Mouse (Mus musculus) adrenal gland, adult 8-10 months (tissue): Measurements from ENCODE around the gene Gm20388. TPM values are rescaled to one million over a fixed set of nuclear protein-coding genes. Genes with fewer than 3 reads are reported as not detected.

Experiments
- DNase-seq: peaks from one replicate; pipeline ENCODE4 v3.0.0; 2022
- total RNA-seq, 4 experiments: library from RNA; stranded (reverse); gene quantifications; 2 replicates each; pipeline ENCODE4 v1.2.4; 2022

Gene Gm20388
- total RNA-seq, 4 experiments from 2014 or later = 1.7 to 16.9 (median 5.8) TPM

- no peak for DNase-seq
These were observed 1757.9 kb downstream of the Gm20388 start for GRCm38 (mm10) chr8:121668553-121668952.

- no peak for DNase-seq
These were observed 1758.6 kb downstream of the Gm20388 start for GRCm38 (mm10) chr8:121669208-121669607.

- DNase-seq = no peak
These were observed 1762.5 kb downstream of the Gm20388 start for GRCm38 (mm10) chr8:121673153-121673552.

GRCm38 (mm10) chr8:121673917-121674316 lies 1763.3 kb downstream of the Gm20388 start:
- DNase-seq = no peak

GRCm38 (mm10) chr8:121674524-121674923 lies 1763.9 kb downstream of the Gm20388 start:
- no peak for DNase-seq

- no peak for DNase-seq
These were observed 1764.5 kb downstream of the Gm20388 start for GRCm38 (mm10) chr8:121675161-121675560.

GRCm38 (mm10) chr8:121675701-121676100 lies 1765.1 kb downstream of the Gm20388 start:
- no peak for DNase-seq

GRCm38 (mm10) chr8:121678696-121679095 lies 1768.1 kb downstream of the Gm20388 start:
- DNase-seq = no peak

- no peak for DNase-seq
These were observed 1770.3 kb downstream of the Gm20388 start for GRCm38 (mm10) chr8:121680896-121681295.

GRCm38 (mm10) chr8:121681457-121681856 lies 1770.8 kb downstream of the Gm20388 start:
- no peak for DNase-seq

GRCm38 (mm10) chr8:121683083-121683832 lies 1772.6 kb downstream of the Gm20388 start:
- no peak for DNase-seq

GRCm38 (mm10) chr8:121685419-121685818 lies 1774.8 kb downstream of the Gm20388 start:
- no peak for DNase-seq

GRCm38 (mm10) chr8:121687455-121688161 lies 1777.0 kb downstream of the Gm20388 start:
- no peak for DNase-seq

GRCm38 (mm10) chr8:121688496-121688895 lies 1777.9 kb downstream of the Gm20388 start:
- DNase-seq = no peak

- DNase-seq = peak; percentile 28
These were observed 1783.8 kb downstream of the Gm20388 start for GRCm38 (mm10) chr8:121694453-121694852.

GRCm38 (mm10) chr8:121695585-121696184 lies 1785.0 kb downstream of the Gm20388 start:
- DNase-seq = peak; percentile 86

GRCm38 (mm10) chr8:121697735-121698614 lies 1787.3 kb downstream of the Gm20388 start:
- no peak for DNase-seq

- no peak for DNase-seq
These were observed 1788.0 kb downstream of the Gm20388 start for GRCm38 (mm10) chr8:121698615-121699101.

- DNase-seq = no peak
These were observed 1789.3 kb downstream of the Gm20388 start for GRCm38 (mm10) chr8:121699936-121700335.

GRCm38 (mm10) chr8:121705174-121705573 lies 1794.5 kb downstream of the Gm20388 start:
- DNase-seq = no peak

GRCm38 (mm10) chr8:121706956-121707355 lies 1796.3 kb downstream of the Gm20388 start:
- no peak for DNase-seq

- DNase-seq = no peak
These were observed 1797.8 kb downstream of the Gm20388 start for GRCm38 (mm10) chr8:121708406-121708805.
